Mouse (Mus musculus) gonadal fat pad, adult 2 months (tissue): Measurements from ENCODE around the gene Prkd2. TPM values are rescaled to one million over a fixed set of nuclear protein-coding genes. Genes with fewer than 3 reads are reported as not detected.

Experiments
- DNase-seq: peaks from one replicate; pipeline ENCODE4 v3.0.0-alpha.2; 2012; ENCODE audit warnings: low read depth
- polyA plus RNA-seq: library from polyadenylated mRNA; depleted of rRNA; stranded (reverse); fragments of >200 nt; gene quantifications from 2 replicates; pipeline ENCODE4 v1.2.3, GENCODE M21; 2012; rRNA removed

Prkd2 gene
- polyA plus RNA-seq, 1 experiment: 36.0 TPM

GRCm38 (mm10) chr7:16917447-16917846 is 74.7 kb downstream of the Prkd2 start:
- no peak for DNase-seq

GRCm38 (mm10) chr7:16918014-16918413 is 75.3 kb downstream of the Prkd2 start:
- DNase-seq: no peak

GRCm38 (mm10) chr7:16918670-16919069 is 76.0 kb downstream of the Prkd2 start:
- no peak for DNase-seq

GRCm38 (mm10) chr7:16919395-16920149 is 76.9 kb downstream of the Prkd2 start:
- DNase-seq: no peak

Other genes starting within 250 kb of the Prkd2 start
- 19.2 and 20.2 TPM in 2 replicates for gene Arhgap35, start 227.9 kb upstream of the Prkd2 start, polyA plus RNA-seq
- gene Ceacam15, start 167.2 kb upstream of the Prkd2 start, polyA plus RNA-seq: not detected in 2 replicates
- gene Ceacam9, start 121.0 kb upstream of the Prkd2 start, polyA plus RNA-seq: 0.12 and 0.16 TPM in 2 replicates
- gene Ap2s1, start 104.5 kb upstream of the Prkd2 start, polyA plus RNA-seq: 309 and 356 TPM in 2 replicates
- gene Slc1a5, start 61.6 kb upstream of the Prkd2 start, polyA plus RNA-seq: 608 and 792 TPM in 2 replicates
- gene Strn4, start 27.0 kb upstream of the Prkd2 start, polyA plus RNA-seq: 136 and 143 TPM in 2 replicates
- gene Fkrp, start 26.2 kb upstream of the Prkd2 start, polyA plus RNA-seq: 25.6 and 28.9 TPM in 2 replicates
- 13.1 and 18.5 TPM in 2 replicates for gene Dact3, start 32.4 kb downstream of the Prkd2 start, polyA plus RNA-seq
- 10.0 and 15.3 TPM in 2 replicates for gene Gng8, start 48.9 kb downstream of the Prkd2 start, polyA plus RNA-seq
- gene Ptgir, start 63.6 kb downstream of the Prkd2 start, polyA plus RNA-seq: 4.3 and 6.2 TPM in 2 replicates
- gene Calm3, start 81.2 kb downstream of the Prkd2 start, polyA plus RNA-seq: 174 and 195 TPM in 2 replicates
- 1.1 and 3.8 TPM in 2 replicates for gene Pnmal2, start 101.8 kb downstream of the Prkd2 start, polyA plus RNA-seq
- 0.06 TPM in 1 of 2 replicates, not detected in the other for gene Pnmal1, start 116.8 kb downstream of the Prkd2 start, polyA plus RNA-seq
- not detected in 2 replicates for gene Gm42372, start 140.2 kb downstream of the Prkd2 start, polyA plus RNA-seq
- gene Ccdc8, start 149.8 kb downstream of the Prkd2 start, polyA plus RNA-seq: 3.0 and 4.1 TPM in 2 replicates
- 103 and 120 TPM in 2 replicates for gene Ppp5c, start 185.0 kb downstream of the Prkd2 start, polyA plus RNA-seq
- 5.2 and 7.9 TPM in 2 replicates for gene Hif3a, start 219.5 kb downstream of the Prkd2 start, polyA plus RNA-seq
- 0.15 TPM in 1 of 2 replicates, not detected in the other for gene Psg16, start 231.1 kb downstream of the Prkd2 start, polyA plus RNA-seq